Mouse (Mus musculus): ENCODE measurements around the gene Hist1h2bf.
"Not testable (repeated sequence)": the region's sequence is repeated elsewhere in the genome, so short reads cannot be mapped to it uniquely, and the experiment has no call there.

Hist1h2bf gene

GRCm38 (mm10) chr13:23591206-23591605, 17.2 kb upstream of the Hist1h2bf start:
- no peak for DNase-seq (ENCODE audit: low spot score in 2 of 2)

GRCm38 (mm10) chr13:23586940-23587225, 12.9 kb upstream of the Hist1h2bf start:
- no peak for DNase-seq (ENCODE audit: low spot score in 2 of 2)

- DNase-seq (ENCODE audit: low spot score in 2 of 2), result peak in 1 of 2 experiments; percentile 71
Measured at GRCm38 (mm10) chr13:23586099-23586939, 12.3 kb upstream of the Hist1h2bf start.

- peak; percentile 81 to 89 for DNase-seq (ENCODE audit: low spot score in 2 of 2)
Measured at GRCm38 (mm10) chr13:23585442-23586098, 11.6 kb upstream of the Hist1h2bf start.

GRCm38 (mm10) chr13:23585029-23585441, 11.0 kb upstream of the Hist1h2bf start:
- DNase-seq (ENCODE audit: low spot score in 2 of 2), result peak; percentile 81 to 91

GRCm38 (mm10) chr13:23584331-23584730, 10.3 kb upstream of the Hist1h2bf start:
- peak in 1 of 2 experiments; percentile 60 for DNase-seq (ENCODE audit: low spot score in 2 of 2)

- DNase-seq (ENCODE audit: low spot score in 2 of 2), result peak in 1 of 2 experiments; percentile 63
Measured at GRCm38 (mm10) chr13:23583387-23584068, 9.5 kb upstream of the Hist1h2bf start.

- DNase-seq (ENCODE audit: low spot score in 2 of 2), result peak in 1 of 2 experiments; percentile 62
Measured at GRCm38 (mm10) chr13:23582219-23583056, 8.4 kb upstream of the Hist1h2bf start.

GRCm38 (mm10) chr13:23581408-23582218, 7.6 kb upstream of the Hist1h2bf start, which contains the start of gene Hist1h4d:
Gene Hist1h4d, plus strand, starts transcription at chr13:23581598.
- peak; percentile 96 to 97 for DNase-seq (ENCODE audit: low spot score in 2 of 2)

GRCm38 (mm10) chr13:23577835-23578234, 3.8 kb upstream of the Hist1h2bf start:
- DNase-seq (ENCODE audit: low spot score in 2 of 2), result no peak

- no peak for DNase-seq (ENCODE audit: low spot score in 2 of 2)
Measured at GRCm38 (mm10) chr13:23576906-23577639, 3.1 kb upstream of the Hist1h2bf start.

- DNase-seq (ENCODE audit: low spot score in 2 of 2), result no peak
Measured at GRCm38 (mm10) chr13:23576351-23576881, 2.4 kb upstream of the Hist1h2bf start.

GRCm38 (mm10) chr13:23575864-23576313, 1.9 kb upstream of the Hist1h2bf start:
- DNase-seq (ENCODE audit: low spot score in 2 of 2), result not testable (repeated sequence)

GRCm38 (mm10) chr13:23575271-23575851, 1.4 kb upstream of the Hist1h2bf start, which contains the start of gene Hist1h3d:
Gene Hist1h3d, plus strand, starts transcription at chr13:23575763.
- peak; percentile 79 to 82 for DNase-seq (ENCODE audit: low spot score in 2 of 2)

GRCm38 (mm10) chr13:23574546-23575170, 662 bp upstream of the Hist1h2bf start:
- peak in 1 of 2 experiments; percentile 60 for DNase-seq (ENCODE audit: low spot score in 2 of 2)

- peak in 1 of 2 experiments; percentile 78 for DNase-seq (ENCODE audit: low spot score in 2 of 2)
Measured at GRCm38 (mm10) chr13:23573034-23573897, 730 bp downstream of the Hist1h2bf start.

- DNase-seq (ENCODE audit: low spot score in 2 of 2), result peak in 1 of 2 experiments; percentile 31
Measured at GRCm38 (mm10) chr13:23572218-23573033, 1.6 kb downstream of the Hist1h2bf start.

Measured in spleen, postnatal 4 days (tissue).